Mouse (Mus musculus) gastrocnemius, postnatal 25 days (tissue): ENCODE measurements around the gene Gm9999. TPM values are rescaled to one million over a fixed set of nuclear protein-coding genes. Genes with fewer than 3 reads are reported as not detected.

Experiments used
- DNase-seq: peaks from one replicate; pipeline ENCODE4 v3.0.0; 2022
- total RNA-seq, 2 experiments: library from RNA; stranded (reverse); gene quantifications; 1 replicate in 1 of 2; 2 replicates in 1 of 2; pipeline ENCODE4 v1.2.3; 2021

Gm9999 gene
- total RNA-seq, 2 experiments from 2014 or later, result not detected

GRCm38 (mm10) chr7:47027520-47027919 is 44.1 kb downstream of the Gm9999 start:
- DNase-seq, result no peak

GRCm38 (mm10) chr7:47030517-47031193 is 47.3 kb downstream of the Gm9999 start:
- no peak for DNase-seq

- no peak for DNase-seq
Observed at GRCm38 (mm10) chr7:47031371-47031770, 48.0 kb downstream of the Gm9999 start.

- DNase-seq, result no peak
Observed at GRCm38 (mm10) chr7:47034785-47035384, 51.5 kb downstream of the Gm9999 start.

GRCm38 (mm10) chr7:47035426-47035825 is 52.0 kb downstream of the Gm9999 start:
- DNase-seq, result no peak

Other genes with a start within 250 kb of the Gm9999 start
- gene Saa1, start 240.6 kb upstream of the Gm9999 start, total RNA-seq, result not detected
- not detected for gene Saa2, start 231.8 kb upstream of the Gm9999 start, total RNA-seq
- gene Hps5, start 187.5 kb upstream of the Gm9999 start, total RNA-seq, result 10 to 100 TPM in 1 of 2 experiments, 1 to 10 TPM in 1; 9.8 to 10.9 TPM
- gene Gtf2h1, start 187.5 kb upstream of the Gm9999 start, total RNA-seq, result 10 to 100 TPM; 13.0 to 15.3 TPM
- 1,000 to 10,000 TPM; 2,738 to 2,745 TPM for gene Ldha, start 142.1 kb upstream of the Gm9999 start, total RNA-seq
- gene Ldhc, start 122.4 kb upstream of the Gm9999 start, total RNA-seq, result not detected
- 10 to 100 TPM; 42.0 to 46.9 TPM for gene Tsg101, start 63.6 kb upstream of the Gm9999 start, total RNA-seq
- 1 to 10 TPM; 7.0 to 8.8 TPM for gene Uevld, start 25.1 kb upstream of the Gm9999 start, total RNA-seq
- 1 to 10 TPM; 4.7 to 4.8 TPM for gene Spty2d1, start 24.8 kb downstream of the Gm9999 start, total RNA-seq
- 1 to 10 TPM; 4.6 to 5.2 TPM for gene Tmem86a, start 67.0 kb downstream of the Gm9999 start, total RNA-seq
- not detected for gene Ptpn5, start 150.1 kb downstream of the Gm9999 start, total RNA-seq
- gene Mrgpra6, start 221.3 kb downstream of the Gm9999 start, total RNA-seq, result not detected